Mouse (Mus musculus) E14TG2a.4 (cell line): ENCODE measurements around the gene Agpat3.

Source experiments
- CTCF ChIP-seq: conservative IDR thresholded peaks from 2 replicates; pipeline ENCODE4 v1.5.1; 2014; ENCODE audit warnings: low read length
- NANOG ChIP-seq: IDR thresholded peaks from 2 replicates; pipeline ENCODE4 v1.6.1; 2014; ENCODE audit warnings: borderline replicate concordance, low read length, mixed read lengths

GRCm38 (mm10) chr10:78233161-78233560, 119.1 kb downstream of the Agpat3 start:
- TF ChIP-seq CTCF = no peak
- no peak for TF ChIP-seq NANOG
